Comparison of ENCODE assay signal across 24 mouse cellular contexts in the genomic region with DNA sequence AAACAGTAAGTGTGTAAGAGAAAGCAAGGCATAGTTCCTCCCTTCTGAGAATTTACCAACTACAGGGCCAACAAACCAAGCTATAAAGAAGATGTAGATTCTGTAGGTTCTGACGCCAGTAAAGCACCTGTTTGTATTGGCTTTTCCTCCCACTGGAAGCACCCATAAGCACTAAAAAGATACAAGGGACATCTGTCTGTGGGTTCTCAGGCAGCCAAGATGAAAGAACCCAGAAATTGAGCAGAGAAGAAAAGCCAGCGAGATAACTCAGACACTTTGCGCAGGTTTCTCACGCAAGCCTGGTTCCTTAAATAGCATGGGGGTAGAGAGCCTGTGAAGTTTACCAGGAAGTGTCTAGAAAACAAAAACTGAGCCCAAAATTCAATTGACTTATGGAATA.
DNase-seq lines count a peak whose midpoint lies in the region; ATAC-seq and TF ChIP-seq lines count a peak whose summit lies in the region.
"Had no signal": no experiment of that assay in that cellular context is flagged by ENCODE, and none has a peak within 500 bp of the region (broad histone marks: within the 10 kb centered on the region; RNA-seq: fewer than 3 reads in every experiment).

No protein-coding gene starts in this region.

- ATAC-seq in frontal cortex, adult (ENCODE audit: low TSS enrichment) = peak; percentile 74
- no peak for ATAC-seq in granulocyte monocyte progenitor cell, adult 5-6 weeks (replicated peaks; ENCODE audit: poor library complexity, severe bottlenecking)
- ATAC-seq: forebrain, embryonic 14.5 days; forebrain, postnatal 0 days; Patski had no signal

- H3K27me3 ChIP-seq in CH12.LX (replicated peaks) = no peaks in the 10 kb centered on the region
- H3K27me3 ChIP-seq: embryonic facial prominence, embryonic 12.5 days; embryonic facial prominence, embryonic 15.5 days; hindbrain, embryonic 12.5 days; hindbrain, embryonic 15.5 days; Patski had no signal

- no peak for TF ChIP-seq RAD21 in CH12.LX (IDR thresholded peaks at IDR 0.05; ENCODE audit: low read depth, low read length)

- H3K4me2 ChIP-seq in CH12.LX (ENCODE audit: insufficient read depth, low read depth, poor library complexity, severe bottlenecking) = peak overlapping the region; percentile 34; the same call in 1 of the 2 replicates
- H3K4me2 ChIP-seq: embryonic facial prominence, embryonic 12.5 days; embryonic facial prominence, embryonic 15.5 days; heart, embryonic 11.5 days; hindbrain, embryonic 12.5 days; hindbrain, embryonic 15.5 days had no signal

- no peak for TF ChIP-seq POLR2A in CH12.LX (IDR thresholded peaks at IDR 0.05; ENCODE audit: low read depth, low read length)

- peak overlapping the region; percentile 33; the same call in 1 of the 2 replicates for H3K9ac ChIP-seq in CH12.LX (ENCODE audit: insufficient read depth, low read depth)
- H3K9ac ChIP-seq: embryonic facial prominence, embryonic 12.5 days; embryonic facial prominence, embryonic 15.5 days; forebrain, postnatal 0 days; hindbrain, embryonic 12.5 days; hindbrain, embryonic 15.5 days had no signal

- in situ Hi-C loops in CH12.LX (cut with MboI; ENCODE audit: low pct_ligation_motif_present, low pct_unique_long_range_greater_than_20kb, low sequenced_read_pairs) = no loop called here

- H3K36me3 ChIP-seq in CH12.LX (replicated peaks in 1 of 2; ENCODE audit: control insufficient read depth in 1 of 2, insufficient read depth in 1 of 2, low read length in 1 of 2) = no peaks in the 10 kb centered on the region
- H3K36me3 ChIP-seq: embryonic facial prominence, embryonic 12.5 days; embryonic facial prominence, embryonic 15.5 days; G1E; hindbrain, embryonic 12.5 days; hindbrain, embryonic 15.5 days had no signal

- no peaks in the 10 kb centered on the region for H3K4me1 ChIP-seq in CH12.LX (ENCODE audit: control insufficient read depth in 1 of 2, insufficient read depth in 2 of 2)
- H3K4me1 ChIP-seq: embryonic facial prominence, embryonic 12.5 days; embryonic facial prominence, embryonic 15.5 days; hindbrain, embryonic 12.5 days; hindbrain, embryonic 15.5 days had no signal

- dilution Hi-C loops in CH12.LX (cut with MboI; ENCODE audit: extremely low pct_ligation_motif_present, extremely low pct_unique_long_range_greater_than_20kb, low sequenced_read_pairs) = no loop called here

- no peak overlapping the region for H3K27ac ChIP-seq in CH12.LX (ENCODE audit: insufficient read depth, low read depth)
- H3K27ac ChIP-seq: embryonic facial prominence, embryonic 12.5 days; embryonic facial prominence, embryonic 15.5 days; hindbrain, embryonic 12.5 days; hindbrain, embryonic 15.5 days had no signal

- TF ChIP-seq EP300 in CH12.LX (IDR thresholded peaks at IDR 0.05; ENCODE audit: low read length) = no peak

- no peak for TF ChIP-seq CTCF in CH12.LX (conservative IDR thresholded peaks at IDR 0.05 in 1 of 2, IDR thresholded peaks at IDR 0.05 in 1 of 2; ENCODE audit: low read depth in 2 of 2, low read length in 2 of 2)

- no peaks in the 10 kb centered on the region for H3K79me2 ChIP-seq in CH12.LX (replicated peaks; ENCODE audit: control insufficient read depth, extremely low read depth, insufficient read depth, poor library complexity, severe bottlenecking)

- no peak for DNase-seq in frontal cortex, postnatal 25 days (ENCODE audit: low spot score in 2 of 2)
- DNase-seq in layer of hippocampus, adult 9-11 months = peak; percentile 28
- DNase-seq in layer of hippocampus, postnatal 36 days = no peak
- no peak for DNase-seq in CH12.LX (ENCODE audit: extremely low read depth)
- DNase-seq in telencephalon, adult 2 months (ENCODE audit: low read depth, low spot score) = peak; percentile 74
- DNase-seq: adrenal gland, postnatal 10 days; adrenal gland, postnatal 36 days; cerebellum, adult 11 months; cerebellum, adult 2 months; cerebellum, adult 9-11 months; cerebellum, postnatal 25 days; forebrain, postnatal 0 days; gastrocnemius, postnatal 36 days; heart, adult 11 months had no signal

- no peaks in the 10 kb centered on the region for H3K9me3 ChIP-seq in CH12.LX (replicated peaks; ENCODE audit: low read length)
- H3K9me3 ChIP-seq: embryonic facial prominence, embryonic 12.5 days; embryonic facial prominence, embryonic 15.5 days; hindbrain, embryonic 12.5 days; hindbrain, embryonic 15.5 days had no signal

- H3K4me3 ChIP-seq in CH12.LX (replicated peaks in 1 of 3; ENCODE audit: low read depth in 2 of 3, low read length in 2 of 3, poor library complexity in 1 of 3) = no peak overlapping the region
- H3K4me3 ChIP-seq: embryonic facial prominence, embryonic 12.5 days; embryonic facial prominence, embryonic 15.5 days; hindbrain, embryonic 12.5 days; hindbrain, embryonic 15.5 days had no signal

TF ChIP-seq in CH12.LX, 34 proteins besides CTCF, POLR2A, EP300 and RAD21:
- TF ChIP-seq MYC (IDR thresholded peaks at IDR 0.05; ENCODE audit: low read depth, low read length) (no peak), SIN3A (IDR thresholded peaks at IDR 0.05; ENCODE audit: low read length) (no peak), PAX5 (IDR thresholded peaks at IDR 0.05; ENCODE audit: low read length) (no peak)

Comparison
In these comparisons a context has a peak if more than half of its experiments do, and no peak if none do; other contexts are left out.
1. DNase-seq: peak in layer of hippocampus, adult 9-11 months (single experiment) and telencephalon, adult 2 months (single experiment); none in frontal cortex, postnatal 25 days (0 of 2), layer of hippocampus, postnatal 36 days (0 of 2) and CH12.LX (single experiment).